Comparison of ENCODE assay signal across 8 mouse cellular contexts in the genomic region with DNA sequence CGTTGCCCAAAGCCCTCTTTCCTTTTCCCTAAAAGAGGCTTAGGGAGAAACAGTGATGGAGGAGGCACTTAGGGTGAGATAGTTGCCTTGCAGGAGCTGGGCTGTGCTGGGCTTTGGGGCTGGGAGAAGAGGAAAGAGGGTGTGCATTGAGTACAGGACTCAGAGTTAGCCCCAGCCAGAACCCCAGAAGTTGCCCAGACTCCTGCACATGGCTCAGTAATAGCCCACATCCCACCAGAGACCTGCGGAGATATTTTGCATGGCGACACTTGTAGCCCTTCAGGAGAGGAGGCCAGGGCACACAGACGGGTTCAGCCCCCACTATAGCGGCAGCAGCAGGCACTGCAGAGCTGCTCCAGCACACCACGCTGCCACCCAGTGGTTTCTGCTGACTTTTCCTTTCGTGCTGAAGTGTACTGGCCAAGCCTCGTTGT.
A peak's percentile ranks its signal among the peaks of the same experiment; 100 is the strongest.
DNase-seq lines count a peak whose midpoint lies in the region; ATAC-seq lines count a peak whose summit lies in the region.

No protein-coding gene starts in this region.

- peak overlapping the region; percentile 70 for H3K4me2 ChIP-seq in heart, embryonic 11.5 days
- peak overlapping the region; percentile 67 for H3K4me2 ChIP-seq in kidney, embryonic 16.5 days (replicated peaks; ENCODE audit: low read depth, low read length)
- peak overlapping the region; percentile 77 for H3K4me2 ChIP-seq in liver, embryonic 12.5 days

- WGBS in heart, embryonic 11.5 days (ENCODE audit: insufficient replicate concordance), result 9% methylated on average over 7 of the region's 8 CpGs
- 14% methylated on average over 8 of the region's 8 CpGs for WGBS in kidney, embryonic 16.5 days
- 14% methylated on average over 8 of the region's 8 CpGs for WGBS in liver, embryonic 12.5 days (ENCODE audit: insufficient replicate concordance)

- H3K27ac ChIP-seq in heart, embryonic 11.5 days (ENCODE audit: low read depth, low read length), result no peak overlapping the region
- no peak overlapping the region for H3K27ac ChIP-seq in kidney, embryonic 16.5 days (ENCODE audit: low read length)
- H3K27ac ChIP-seq in liver, embryonic 12.5 days, result no peak overlapping the region

- H3K9me3 ChIP-seq in heart, embryonic 11.5 days (replicated peaks; ENCODE audit: control insufficient read depth, low read length), result no peaks in the 10 kb centered on the region
- H3K9me3 ChIP-seq in kidney, embryonic 16.5 days (ENCODE audit: low read length), result no peaks in the 10 kb centered on the region
- no peaks in the 10 kb centered on the region for H3K9me3 ChIP-seq in liver, embryonic 12.5 days (replicated peaks)

- no peaks in the 10 kb centered on the region for H3K36me3 ChIP-seq in heart, embryonic 11.5 days (ENCODE audit: control insufficient read depth, insufficient read depth, low read length)
- H3K36me3 ChIP-seq in kidney, embryonic 16.5 days (ENCODE audit: insufficient read depth, low read length), result no peaks in the 10 kb centered on the region
- H3K36me3 ChIP-seq in liver, embryonic 12.5 days, result no peaks in the 10 kb centered on the region

- H3K4me1 ChIP-seq in heart, embryonic 11.5 days (ENCODE audit: control insufficient read depth, insufficient read depth, low read length), result no peaks in the 10 kb centered on the region
- H3K4me1 ChIP-seq in kidney, embryonic 16.5 days (ENCODE audit: insufficient read depth, low read length), result no peaks in the 10 kb centered on the region
- no peaks in the 10 kb centered on the region for H3K4me1 ChIP-seq in liver, embryonic 12.5 days

- H3K4me3 ChIP-seq in heart, embryonic 11.5 days (ENCODE audit: low read depth, low read length), result peak overlapping the region; percentile 62
- peak overlapping the region; percentile 47 for H3K4me3 ChIP-seq in kidney, embryonic 16.5 days (ENCODE audit: low read length)
- H3K4me3 ChIP-seq in liver, embryonic 12.5 days, result peak overlapping the region; percentile 64

- ATAC-seq in heart, embryonic 11.5 days (replicated peaks; ENCODE audit: insufficient number of reproducible peaks, low FRiP score, low TSS enrichment), result peak; percentile 63
- ATAC-seq in kidney, embryonic 16.5 days (ENCODE audit: low FRiP score, low TSS enrichment), result peak; percentile 70
- peak; percentile 74 for ATAC-seq in liver, embryonic 12.5 days

- H3K27me3 ChIP-seq in heart, embryonic 11.5 days (ENCODE audit: control insufficient read depth, insufficient read depth, low read length), result peaks cover 7% of the 10 kb centered on the region; the same call in 1 of the 2 replicates
- H3K27me3 ChIP-seq in kidney, embryonic 16.5 days (ENCODE audit: insufficient read depth, low read length), result peaks cover 22% of the 10 kb centered on the region; the same call in 1 of the 2 replicates
- peaks cover 24% of the 10 kb centered on the region for H3K27me3 ChIP-seq in liver, embryonic 12.5 days (replicated peaks)

- DNase-seq in kidney, adult 18-20 months, result peak; percentile 5
- no peak for DNase-seq in kidney, adult 11 months
- DNase-seq in embryo, embryonic 11 days, result peak; percentile 74
- peak; percentile 3 for DNase-seq in ovary, postnatal 10 days (ENCODE audit: low spot score)
- peak; percentile 61 for DNase-seq in thymus, postnatal 14 days

- H3K9ac ChIP-seq in heart, embryonic 11.5 days (ENCODE audit: low read depth, low read length), result no peak overlapping the region; the same call in 1 of the 2 replicates
- no peak overlapping the region for H3K9ac ChIP-seq in kidney, embryonic 16.5 days (replicated peaks; ENCODE audit: low read length)
- H3K9ac ChIP-seq in liver, embryonic 12.5 days, result peak overlapping the region; percentile 63; the same call in 1 of the 2 replicates
